Mouse (Mus musculus) E14TG2a.4 (cell line): ENCODE data around the gene Sytl3.

Experiments used
- CTCF ChIP-seq: conservative IDR thresholded peaks from 2 replicates; pipeline ENCODE4 v1.5.1; 2014; ENCODE audit warnings: low read length
- NANOG ChIP-seq: IDR thresholded peaks from 2 replicates; pipeline ENCODE4 v1.6.1; 2014; ENCODE audit warnings: borderline replicate concordance, low read length, mixed read lengths
- POU5F1 ChIP-seq: IDR thresholded peaks from 2 replicates; pipeline ENCODE4 v1.6.1; 2014; ENCODE audit warnings: low read length, borderline replicate concordance

DNA sequence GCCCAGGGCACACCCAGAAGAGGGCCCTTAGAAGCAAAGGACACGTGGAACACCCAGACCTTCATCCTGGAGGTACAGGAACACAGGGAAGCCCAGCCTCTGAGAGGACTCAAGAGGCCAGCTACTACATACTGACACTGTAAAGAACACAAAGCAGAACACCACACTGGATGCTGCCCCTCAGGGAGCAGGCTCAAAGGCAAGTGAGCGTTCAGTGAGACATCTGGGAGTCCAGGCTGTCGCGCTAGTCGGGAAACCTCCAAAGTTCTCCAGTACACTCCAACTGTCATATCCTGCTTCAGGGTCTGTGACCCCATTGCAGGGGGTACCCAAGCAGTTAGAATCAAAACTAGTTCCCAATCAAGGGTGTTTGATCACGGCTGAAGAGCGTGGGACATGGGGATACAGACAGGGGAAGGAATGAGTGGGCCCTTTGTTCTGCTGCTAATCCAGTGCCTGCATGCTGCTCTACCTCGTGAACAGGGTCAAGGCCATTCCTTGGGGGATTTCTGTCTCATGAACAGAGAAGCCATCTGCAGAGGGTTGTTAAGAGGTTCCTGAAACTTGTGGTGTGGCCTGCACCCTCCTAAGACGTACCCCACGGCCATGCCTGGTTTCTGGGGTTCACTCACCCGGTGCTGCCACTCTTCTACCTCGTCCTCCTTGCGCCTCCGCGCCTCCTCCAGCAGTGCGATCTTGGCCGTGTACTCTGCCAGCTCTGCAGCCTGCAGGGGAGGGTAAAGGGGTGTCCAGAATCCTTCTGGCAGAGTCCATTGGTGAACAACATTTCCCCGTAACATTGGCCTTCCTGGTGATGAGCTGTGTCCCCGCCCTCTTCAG is 81.7 kb downstream of the Sytl3 start:
- TF ChIP-seq CTCF (no peak), NANOG (no peak), POU5F1 (no peak)
